Mouse (Mus musculus): ENCODE results near the gene Galnt9. TPM values are rescaled to one million over a fixed set of nuclear protein-coding genes. Genes with fewer than 3 reads are reported as not detected.

Gene Galnt9
- polyA plus RNA-seq, 1 experiment from 2014 or later, result 26.4 TPM

DNA sequence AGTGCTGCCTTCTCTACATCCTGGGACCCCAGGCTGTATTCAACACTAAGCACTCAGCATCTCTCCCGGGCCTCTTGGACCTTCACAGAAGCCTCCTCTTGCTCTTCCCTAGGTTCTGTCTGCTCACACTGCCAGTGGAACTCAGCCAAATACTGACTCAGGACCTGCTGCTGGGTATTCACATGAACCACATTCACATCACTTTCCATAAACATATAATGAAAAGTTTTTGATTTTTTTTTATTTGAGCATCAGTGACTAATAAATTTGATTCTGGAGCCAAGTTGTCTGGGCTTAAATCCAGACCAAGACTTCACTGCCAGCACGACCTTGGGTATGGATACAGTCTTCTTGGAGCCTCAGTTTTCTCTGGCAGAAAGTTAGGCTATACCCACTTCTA, 3.2 kb upstream of the Galnt9 start:
- Histone ChIP-seq H3K4me2 (no peak overlapping the region), H3K27ac (replicated peaks) (no peak overlapping the region), H3K9me3 (no peaks in the 10 kb centered on the region), H3K36me3 (no peaks in the 10 kb centered on the region), H3K4me3 (no peak overlapping the region), H3K27me3 (peaks cover 24% of the 10 kb centered on the region), H3K9ac (no peak overlapping the region), H3K4me1 (replicated peaks) (peaks cover 19% of the 10 kb centered on the region)
- ATAC-seq (ENCODE audit: low FRiP score, low read depth), result no peak
- 58% methylated on average over 2 of the region's 2 CpGs for WGBS

- no peaks in the 10 kb centered on the region for H3K36me3 ChIP-seq
- no peak overlapping the region for H3K9ac ChIP-seq
- H3K4me3 ChIP-seq, result no peak overlapping the region
- no peak overlapping the region for H3K27ac ChIP-seq (replicated peaks)
- no peak for ATAC-seq (ENCODE audit: low FRiP score, low read depth)
- H3K9me3 ChIP-seq, result no peaks in the 10 kb centered on the region
- H3K4me1 ChIP-seq (replicated peaks), result peaks cover 24% of the 10 kb centered on the region
- H3K27me3 ChIP-seq, result peaks cover 24% of the 10 kb centered on the region
- no peak overlapping the region for H3K4me2 ChIP-seq
- WGBS, result 75% methylated on average over 6 of the region's 6 CpGs
Observed at GRCm38 (mm10) chr5:110541456-110541855, 2.7 kb upstream of the Galnt9 start.

- H3K27ac ChIP-seq (replicated peaks), result peak overlapping the region; percentile 72
- peaks cover 24% of the 10 kb centered on the region for H3K27me3 ChIP-seq
- H3K9me3 ChIP-seq, result no peaks in the 10 kb centered on the region
- peak overlapping the region; percentile 88 for H3K4me2 ChIP-seq
- ATAC-seq (ENCODE audit: low FRiP score, low read depth), result peak; percentile 32; the same call in 1 of the 2 replicates
- under 1% methylated on average over 24 of the region's 24 CpGs for WGBS
- peak overlapping the region; percentile 55 for H3K9ac ChIP-seq
- H3K4me3 ChIP-seq, result peak overlapping the region; percentile 68
- peaks cover 43% of the 10 kb centered on the region for H3K4me1 ChIP-seq (replicated peaks)
- H3K36me3 ChIP-seq, result no peaks in the 10 kb centered on the region
Observed at GRCm38 (mm10) chr5:110544691-110545069, 525 bp downstream of the Galnt9 start.

DNA sequence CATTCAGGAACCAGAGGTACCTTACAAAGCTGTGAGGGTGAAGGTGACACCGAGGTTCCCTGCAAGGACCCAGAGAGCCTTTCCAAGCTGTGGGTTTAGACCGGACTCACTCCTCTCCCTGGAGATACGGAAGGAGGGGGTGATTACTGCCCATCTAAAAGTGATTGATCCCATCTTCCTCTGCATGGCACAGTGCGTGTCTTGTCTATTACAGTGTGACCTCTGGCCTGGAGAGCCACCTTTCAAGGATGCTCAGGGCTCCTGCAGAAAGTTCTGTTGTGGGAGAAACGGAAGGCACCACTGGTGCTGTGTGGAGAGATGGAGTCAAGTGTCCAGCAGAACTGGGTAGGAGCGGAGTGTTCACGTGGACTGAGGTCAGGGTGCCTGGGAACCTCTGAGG, 1.2 kb downstream of the Galnt9 start:
- Histone ChIP-seq H3K27me3 (peaks cover 24% of the 10 kb centered on the region), H3K27ac (replicated peaks) (no peak overlapping the region), H3K4me3 (peak overlapping the region; percentile 68), H3K4me1 (replicated peaks) (peaks cover 43% of the 10 kb centered on the region), H3K36me3 (no peaks in the 10 kb centered on the region), H3K9me3 (no peaks in the 10 kb centered on the region), H3K4me2 (peak overlapping the region; percentile 88), H3K9ac (peak overlapping the region; percentile 55)
- no peak for ATAC-seq (ENCODE audit: low FRiP score, low read depth)
- 73% methylated on average over 7 of the region's 7 CpGs for WGBS

- Histone ChIP-seq H3K27me3 (peaks cover 24% of the 10 kb centered on the region), H3K9me3 (no peaks in the 10 kb centered on the region), H3K36me3 (no peaks in the 10 kb centered on the region), H3K27ac (replicated peaks) (no peak overlapping the region), H3K4me1 (replicated peaks) (peaks cover 43% of the 10 kb centered on the region), H3K4me3 (peak overlapping the region; percentile 68), H3K9ac (no peak overlapping the region), H3K4me2 (peak overlapping the region; percentile 88)
- ATAC-seq (ENCODE audit: low FRiP score, low read depth), result no peak
- WGBS, result 83% methylated on average over 11 of the region's 11 CpGs
Observed at GRCm38 (mm10) chr5:110546136-110546535, 2.0 kb downstream of the Galnt9 start.

DNA sequence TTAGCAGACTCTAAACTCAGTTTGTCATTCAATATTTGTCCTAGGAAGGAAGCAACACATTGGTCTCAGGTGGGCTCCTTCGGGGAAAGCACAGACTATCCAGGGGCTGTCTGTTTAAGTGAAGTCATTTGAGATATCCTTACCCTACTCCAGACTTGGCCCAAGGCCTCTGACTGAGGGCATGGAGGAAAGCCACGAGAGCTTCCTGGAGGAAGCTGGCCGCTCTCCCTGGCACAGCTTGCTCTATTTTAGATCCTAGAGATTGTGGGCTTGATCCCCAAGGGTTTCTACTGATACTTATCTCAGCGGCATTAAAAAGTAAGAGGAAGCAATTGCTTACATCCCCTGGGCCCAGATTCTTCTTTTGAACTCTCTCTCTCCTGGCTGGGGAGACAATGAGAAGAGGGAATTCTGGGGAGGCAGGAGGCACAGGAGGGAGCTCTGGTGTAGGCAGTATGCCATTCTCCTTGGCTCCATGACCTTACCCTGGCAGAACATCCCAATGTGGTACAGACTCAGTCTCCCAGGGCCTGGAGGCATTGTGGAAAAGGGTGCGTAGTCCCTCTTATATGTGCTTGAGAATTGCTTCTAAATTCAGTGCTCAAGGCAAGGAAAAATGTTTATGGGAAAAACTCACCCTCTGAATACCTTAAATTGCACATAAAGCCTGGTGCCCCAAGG, 2.7 kb downstream of the Galnt9 start:
- 70% methylated on average over 5 of the region's 5 CpGs for WGBS
- no peak overlapping the region for H3K27ac ChIP-seq (replicated peaks)
- peaks cover 24% of the 10 kb centered on the region for H3K27me3 ChIP-seq
- no peaks in the 10 kb centered on the region for H3K9me3 ChIP-seq
- 0 out of 2 replicates have a peak overlapping the region, but pooled peaks have one; percentile 68 for H3K4me3 ChIP-seq
- ATAC-seq (ENCODE audit: low FRiP score, low read depth), result no peak
- H3K9ac ChIP-seq, result no peak overlapping the region
- peak overlapping the region; percentile 88 for H3K4me2 ChIP-seq
- peaks cover 43% of the 10 kb centered on the region for H3K4me1 ChIP-seq (replicated peaks)
- H3K36me3 ChIP-seq, result no peaks in the 10 kb centered on the region

- Histone ChIP-seq H3K27ac (replicated peaks) (no peak overlapping the region), H3K36me3 (no peaks in the 10 kb centered on the region), H3K9ac (no peak overlapping the region), H3K27me3 (peaks cover 13% of the 10 kb centered on the region; the same call in 1 of the 2 replicates), H3K4me3 (no peak overlapping the region), H3K4me2 (no peak overlapping the region), H3K9me3 (no peaks in the 10 kb centered on the region), H3K4me1 (replicated peaks) (peaks cover 46% of the 10 kb centered on the region)
- no peak for ATAC-seq (ENCODE audit: low FRiP score, low read depth)
- WGBS, result 34% methylated on average over 7 of the region's 7 CpGs
Observed at GRCm38 (mm10) chr5:110548446-110548845, 4.3 kb downstream of the Galnt9 start.

DNA sequence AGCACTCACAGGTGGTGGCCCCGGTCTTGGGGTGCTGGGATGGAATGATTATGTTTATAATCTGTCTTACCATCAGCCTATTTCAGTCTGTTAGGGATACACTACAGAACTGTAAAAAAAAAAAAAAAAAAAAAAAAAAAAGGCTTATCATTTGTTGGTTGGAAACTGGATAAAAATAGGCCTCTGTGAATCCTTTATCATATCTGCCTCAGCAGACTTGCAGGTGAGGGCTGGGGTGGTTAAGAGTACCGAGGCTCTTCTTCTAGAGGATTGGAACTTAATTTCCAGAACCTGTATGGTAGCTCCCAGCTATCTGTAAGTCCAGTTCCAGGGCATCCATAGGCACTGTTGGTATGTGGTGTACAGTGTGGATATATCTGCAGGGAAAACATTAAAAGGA, 6.0 kb downstream of the Galnt9 start:
- 78% methylated on average over 2 of the region's 2 CpGs for WGBS
- H3K4me1 ChIP-seq (replicated peaks), result peaks cover 37% of the 10 kb centered on the region
- ATAC-seq (ENCODE audit: low FRiP score, low read depth), result no peak

DNA sequence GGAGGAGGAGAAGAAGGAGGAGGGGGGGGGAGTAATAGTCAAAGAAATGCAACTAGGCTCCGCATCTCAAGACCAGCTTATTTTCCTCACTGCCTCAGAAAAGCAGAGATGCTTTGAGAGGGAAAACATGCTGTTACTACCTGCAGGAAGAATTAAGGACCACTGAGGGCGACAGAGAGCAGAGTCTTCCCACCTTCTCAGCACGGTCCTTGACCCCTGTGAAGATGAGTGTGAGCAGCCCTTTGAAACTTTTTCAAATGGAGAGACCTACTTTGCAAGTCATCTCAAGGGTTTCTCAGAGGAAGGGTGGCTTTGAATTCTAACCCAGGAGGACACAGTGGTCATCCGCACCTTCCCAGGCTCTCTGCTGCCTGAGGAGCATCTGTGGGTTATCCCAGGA, 6.7 kb downstream of the Galnt9 start:
- Histone ChIP-seq H3K36me3 (no peaks in the 10 kb centered on the region), H3K9me3 (no peaks in the 10 kb centered on the region), H3K27me3 (0 out of 2 replicates have a peak, but pooled peaks cover 2% of the 10 kb centered on the region), H3K4me3 (no peak overlapping the region), H3K27ac (replicated peaks) (no peak overlapping the region), H3K4me2 (no peak overlapping the region), H3K9ac (no peak overlapping the region), H3K4me1 (replicated peaks) (peaks cover 30% of the 10 kb centered on the region)
- ATAC-seq (ENCODE audit: low FRiP score, low read depth), result no peak
- 32% methylated on average over 4 of the region's 4 CpGs for WGBS

More for the DNA sequence above, 6.0 kb downstream of the Galnt9 start:
- Histone ChIP-seq H3K4me2 (no peak overlapping the region), H3K27me3 (0 out of 2 replicates have a peak, but pooled peaks cover 8% of the 10 kb centered on the region), H3K9me3 (no peaks in the 10 kb centered on the region), H3K36me3 (no peaks in the 10 kb centered on the region), H3K4me3 (no peak overlapping the region), H3K9ac (no peak overlapping the region), H3K27ac (replicated peaks) (no peak overlapping the region)

DNA sequence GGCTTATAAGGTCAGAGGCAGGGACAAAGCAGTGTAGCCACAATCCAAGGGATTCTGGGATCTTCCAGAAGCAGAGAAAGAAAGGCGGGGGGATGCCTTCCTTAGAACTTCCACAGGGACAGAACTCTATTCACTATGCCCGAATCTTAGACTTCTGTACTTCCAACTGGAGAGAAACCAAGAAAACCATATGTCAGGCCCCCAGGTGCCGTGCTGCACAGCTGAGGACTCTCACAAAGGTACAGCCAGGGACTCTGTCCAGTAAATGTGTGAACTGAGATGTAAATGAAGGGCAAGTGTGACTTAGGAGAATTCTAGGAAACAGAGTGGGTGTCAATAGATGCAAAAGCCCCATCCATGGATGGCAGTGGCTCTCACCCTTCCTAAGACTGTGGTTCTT, 7.8 kb downstream of the Galnt9 start:
- no peaks in the 10 kb centered on the region for H3K36me3 ChIP-seq
- WGBS, result 72% methylated on average over 3 of the region's 3 CpGs
- H3K27me3 ChIP-seq, result no peaks in the 10 kb centered on the region
- H3K4me3 ChIP-seq, result no peak overlapping the region
- H3K4me1 ChIP-seq (replicated peaks), result peaks cover 19% of the 10 kb centered on the region
- no peaks in the 10 kb centered on the region for H3K9me3 ChIP-seq
- no peak overlapping the region for H3K9ac ChIP-seq
- H3K27ac ChIP-seq (replicated peaks), result no peak overlapping the region
- ATAC-seq (ENCODE audit: low FRiP score, low read depth), result no peak
- no peak overlapping the region for H3K4me2 ChIP-seq

GRCm38 (mm10) chr5:110553315-110553714, 9.2 kb downstream of the Galnt9 start:
- Histone ChIP-seq H3K27ac (replicated peaks) (no peak overlapping the region), H3K9me3 (no peaks in the 10 kb centered on the region), H3K4me1 (replicated peaks) (peaks cover 6% of the 10 kb centered on the region; the same call in 1 of the 2 replicates), H3K27me3 (no peaks in the 10 kb centered on the region), H3K4me2 (no peak overlapping the region), H3K4me3 (no peak overlapping the region), H3K36me3 (no peaks in the 10 kb centered on the region), H3K9ac (no peak overlapping the region)
- no peak for ATAC-seq (ENCODE audit: low FRiP score, low read depth)
- 39% methylated on average over 4 of the region's 4 CpGs for WGBS

- no peaks in the 10 kb centered on the region for H3K9me3 ChIP-seq
- no peak; the same call in 1 of the 2 replicates for ATAC-seq (ENCODE audit: low FRiP score, low read depth)
- no peak overlapping the region for H3K9ac ChIP-seq
- no peak overlapping the region for H3K4me2 ChIP-seq
- 50% methylated on average over 2 of the region's 2 CpGs for WGBS
- no peak overlapping the region for H3K27ac ChIP-seq (replicated peaks)
- no peak overlapping the region for H3K4me3 ChIP-seq
- H3K4me1 ChIP-seq (replicated peaks), result 0 out of 2 replicates have a peak, but pooled peaks cover 5% of the 10 kb centered on the region
- no peaks in the 10 kb centered on the region for H3K27me3 ChIP-seq
- no peaks in the 10 kb centered on the region for H3K36me3 ChIP-seq
Observed at GRCm38 (mm10) chr5:110555198-110555597, 11.0 kb downstream of the Galnt9 start.
